Mouse (Mus musculus): Measurements from ENCODE around the gene Vasp.

Vasp gene

DNA sequence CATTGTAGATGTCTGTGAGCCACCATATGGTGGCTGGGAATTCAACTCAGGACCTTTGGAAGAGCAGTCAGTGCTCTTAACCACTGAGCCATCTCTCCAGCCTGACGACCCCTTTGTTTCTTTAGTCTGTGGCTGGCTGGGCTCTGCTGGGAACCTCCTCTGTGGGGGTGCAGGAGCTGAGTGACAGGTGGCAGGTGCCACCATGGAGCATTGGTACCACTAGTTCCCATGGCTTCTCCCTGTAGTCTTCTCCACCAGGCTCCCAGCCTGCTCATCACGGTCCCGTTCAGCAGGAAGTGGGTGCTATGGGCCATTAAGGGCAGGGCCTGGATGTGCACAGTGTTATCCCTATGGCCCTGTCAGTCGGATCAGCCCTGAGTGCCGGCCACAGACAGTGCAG, 37.0 kb downstream of the Vasp start:
- no peak for DNase-seq

DNA sequence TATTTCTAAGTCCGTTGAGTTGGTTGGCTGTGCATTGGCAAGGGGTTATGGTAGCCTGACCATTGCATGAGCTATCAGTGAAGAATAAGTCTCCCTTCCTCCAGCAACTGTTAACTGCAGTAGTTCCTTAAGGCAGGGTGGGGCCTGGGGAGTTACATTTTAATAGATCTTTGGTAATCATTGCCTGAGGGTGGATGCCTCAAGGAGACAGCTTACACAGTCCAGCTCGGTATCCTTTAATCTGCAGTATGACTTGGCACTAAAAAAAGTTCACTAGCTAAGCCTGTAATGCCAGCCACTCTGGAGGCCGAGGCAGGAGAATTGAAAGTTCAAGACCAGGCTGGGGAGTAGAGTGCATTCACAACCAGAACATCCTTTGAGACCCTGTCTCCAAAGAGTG, 39.8 kb downstream of the Vasp start:
- DNase-seq, result no peak

DNA sequence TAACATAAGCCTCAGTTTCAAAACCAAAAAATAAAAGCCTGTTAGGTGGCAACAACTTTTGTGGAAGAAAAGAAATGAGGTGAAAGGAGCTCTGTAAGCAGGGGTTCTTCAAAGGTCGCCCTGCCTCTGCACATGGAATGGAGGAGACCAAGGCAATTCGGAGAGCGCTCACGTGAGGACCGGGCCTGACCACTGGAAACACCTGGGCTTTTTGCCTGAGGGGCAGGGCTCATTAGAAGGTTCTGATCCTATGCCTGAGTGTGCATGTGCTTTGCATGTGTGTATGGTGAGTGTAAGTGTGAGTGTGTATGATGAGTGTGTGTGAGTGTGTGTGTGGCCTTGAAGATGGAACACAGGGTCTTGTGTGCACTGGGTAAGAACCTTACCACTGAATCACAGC, 40.7 kb downstream of the Vasp start:
- no peak for DNase-seq

DNA sequence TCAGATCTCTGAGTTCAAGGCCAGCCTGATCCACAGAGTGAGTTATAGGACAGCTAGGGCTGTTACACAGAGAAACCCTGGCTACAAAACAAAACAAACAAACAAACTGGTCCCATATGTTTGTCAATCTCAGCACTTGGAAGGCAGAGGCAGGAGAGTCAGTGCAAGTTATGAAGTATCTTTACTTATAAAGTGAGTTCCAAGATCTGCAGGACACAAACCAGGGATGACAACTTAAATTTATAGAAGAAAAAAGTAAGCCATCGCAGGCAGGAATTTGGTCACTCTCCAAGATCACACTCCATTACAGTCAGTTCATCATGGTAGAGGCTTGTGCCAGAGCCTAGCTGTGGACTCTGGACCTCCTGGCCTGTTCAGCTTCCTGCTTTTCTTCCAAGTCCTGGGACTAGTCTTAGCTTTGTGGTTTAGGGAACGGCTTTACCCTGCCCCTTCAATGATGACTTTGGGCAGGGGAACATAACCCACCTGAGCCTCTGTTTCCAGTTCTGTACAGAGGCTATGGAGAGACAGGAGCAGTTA, 41.5 kb downstream of the Vasp start:
- no peak for DNase-seq

DNA sequence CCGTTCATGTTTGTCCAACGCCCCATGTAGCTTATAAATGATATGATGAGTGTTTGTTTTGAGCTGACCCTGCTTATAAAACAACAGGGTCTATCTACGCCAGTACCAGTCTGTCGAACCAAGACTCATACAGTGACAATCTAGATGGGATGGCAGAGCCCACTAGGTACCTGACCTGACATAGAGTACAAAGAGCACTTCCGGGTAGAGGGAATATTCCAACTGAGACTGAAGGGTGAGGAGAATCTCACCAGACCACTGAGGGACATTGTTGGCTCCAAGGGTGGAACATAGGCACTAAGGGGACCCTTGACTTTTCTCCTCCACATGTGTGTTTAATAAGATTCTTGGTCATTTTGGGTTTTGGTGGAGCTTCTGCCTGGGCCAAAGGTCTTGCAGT, 42.2 kb downstream of the Vasp start:
- DNase-seq, result no peak

DNA sequence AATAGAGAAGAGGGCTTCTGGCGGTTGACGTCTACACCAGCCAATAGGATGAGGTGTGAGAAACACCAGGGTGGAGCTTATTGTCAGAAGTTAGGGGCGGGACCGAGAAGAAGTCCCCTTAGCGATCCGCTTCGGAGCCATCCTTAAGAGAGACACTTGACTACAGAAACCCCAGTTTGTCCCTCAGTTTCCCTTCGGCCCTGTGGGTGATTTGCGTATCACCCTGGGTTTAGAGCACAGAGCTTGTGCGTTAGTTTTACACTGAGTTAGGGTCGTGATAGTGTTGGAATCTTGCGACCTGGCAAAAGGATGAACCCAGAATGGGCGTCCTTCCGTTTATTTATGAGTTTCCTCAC, 42.8 kb downstream of the Vasp start:
- no peak for DNase-seq

DNA sequence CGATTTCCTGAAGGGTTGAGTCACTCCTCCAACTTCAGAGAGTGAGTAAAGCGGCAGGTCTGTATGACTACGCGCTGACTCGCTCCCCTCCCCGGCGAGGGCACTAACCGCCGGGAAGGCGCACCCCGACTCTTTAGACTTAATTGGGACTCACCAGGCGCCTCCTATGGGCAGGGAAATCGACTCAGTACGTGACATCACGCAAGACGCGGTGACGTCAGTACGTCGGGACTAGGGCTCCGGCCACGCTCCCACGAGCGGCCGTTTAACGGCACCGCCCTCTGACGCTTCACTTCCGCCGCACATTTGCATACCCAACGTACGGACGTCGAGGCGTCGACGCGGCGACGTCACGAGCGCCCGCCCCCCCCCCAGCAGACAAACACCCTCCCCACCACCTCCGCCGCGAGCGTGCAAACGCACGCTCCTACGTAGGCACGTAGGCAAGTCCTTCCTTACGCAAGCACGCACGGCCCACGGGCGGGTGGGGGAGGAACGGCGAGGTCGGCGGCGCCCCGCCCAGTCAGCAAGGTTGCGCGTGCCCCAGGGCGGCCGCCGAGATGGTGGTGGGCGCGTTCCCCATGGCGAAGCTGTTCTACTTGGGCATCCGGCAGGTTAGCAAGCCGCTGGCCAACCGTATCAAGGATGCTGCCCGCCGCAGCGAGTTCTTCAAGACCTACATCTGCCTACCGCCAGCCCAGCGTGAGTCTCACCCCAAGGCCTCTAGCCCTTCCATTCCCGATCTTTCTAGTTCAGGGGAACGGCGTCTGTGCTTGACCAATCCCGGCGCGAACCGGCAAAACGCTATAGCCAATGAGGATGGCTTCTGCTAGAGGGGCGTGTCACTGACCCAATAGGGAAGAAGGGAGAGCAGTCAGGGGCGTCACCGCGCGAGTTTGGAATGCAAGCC, 43.5 kb downstream of the Vasp start, which contains the start of gene Opa3:
Opa3 (plus strand) TSS at position 452 of the 910 bp plus-strand sequence.
- peak; percentile 97 for DNase-seq

DNA sequence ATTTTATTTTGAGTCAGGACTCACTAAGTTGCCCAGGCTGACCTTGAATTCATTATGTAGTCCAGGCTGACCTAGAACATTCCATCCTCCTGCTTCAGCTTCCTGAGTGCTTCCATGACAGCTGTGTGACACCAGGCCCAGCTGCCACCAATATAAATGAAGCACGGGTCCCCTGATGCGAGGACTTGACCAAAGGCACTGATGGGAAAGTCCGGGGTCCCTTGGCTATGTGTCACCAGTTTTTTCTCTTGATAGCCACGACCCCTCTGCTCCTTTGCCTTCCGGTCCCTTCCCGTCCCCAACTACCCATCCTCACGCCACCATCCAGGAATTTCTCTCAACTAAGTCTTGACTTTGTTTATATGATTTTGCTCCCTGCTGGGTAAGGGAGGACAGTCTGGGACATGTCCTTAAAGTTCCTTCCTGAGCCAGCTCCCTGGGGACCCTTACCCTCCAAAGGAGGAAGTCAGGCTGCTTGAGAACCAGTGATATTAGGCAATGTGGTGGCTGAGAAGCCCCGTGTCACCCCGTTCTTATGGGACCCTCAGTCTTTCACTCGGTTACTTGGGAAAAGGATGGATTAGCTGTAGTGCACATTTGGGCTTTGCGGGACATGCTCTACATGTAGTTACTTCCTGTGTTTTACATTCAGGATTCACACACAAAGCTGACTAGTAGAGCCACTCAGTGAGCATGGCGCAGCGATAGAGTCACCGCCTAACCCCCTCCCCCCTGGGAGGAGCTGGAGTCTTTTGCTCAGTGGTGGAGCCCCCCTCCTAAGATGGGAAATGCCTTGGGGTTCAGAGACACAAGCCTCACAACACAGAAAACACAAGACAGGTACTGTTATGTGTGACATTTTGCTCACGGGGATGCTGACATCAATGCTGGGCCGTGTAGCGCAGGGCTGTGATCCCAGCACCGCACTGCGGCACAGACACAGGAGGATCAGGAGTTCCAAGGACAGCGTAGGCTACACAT, 44.5 kb downstream of the Vasp start:
- peak; percentile 49 for DNase-seq

DNA sequence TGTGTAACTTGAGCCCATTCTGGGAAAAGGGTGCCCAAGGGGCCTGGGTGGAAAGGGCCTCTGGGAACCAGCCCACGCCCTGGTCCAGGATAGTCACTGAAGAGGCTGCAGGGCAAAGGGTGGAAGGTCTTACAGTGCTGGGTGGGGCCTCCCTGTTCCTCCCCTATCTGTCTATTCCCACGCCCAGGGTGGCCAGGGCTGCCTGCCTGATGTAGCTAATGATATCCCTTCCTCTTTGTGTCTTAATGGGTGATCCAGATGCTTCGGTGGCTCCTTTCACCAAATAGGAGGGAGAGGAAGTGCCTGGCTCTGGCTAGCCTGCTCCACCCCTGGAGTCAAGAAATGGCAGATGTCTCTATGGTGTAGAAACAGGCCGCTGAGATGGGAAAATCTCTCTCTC, 46.7 kb downstream of the Vasp start:
- DNase-seq, result no peak

DNA sequence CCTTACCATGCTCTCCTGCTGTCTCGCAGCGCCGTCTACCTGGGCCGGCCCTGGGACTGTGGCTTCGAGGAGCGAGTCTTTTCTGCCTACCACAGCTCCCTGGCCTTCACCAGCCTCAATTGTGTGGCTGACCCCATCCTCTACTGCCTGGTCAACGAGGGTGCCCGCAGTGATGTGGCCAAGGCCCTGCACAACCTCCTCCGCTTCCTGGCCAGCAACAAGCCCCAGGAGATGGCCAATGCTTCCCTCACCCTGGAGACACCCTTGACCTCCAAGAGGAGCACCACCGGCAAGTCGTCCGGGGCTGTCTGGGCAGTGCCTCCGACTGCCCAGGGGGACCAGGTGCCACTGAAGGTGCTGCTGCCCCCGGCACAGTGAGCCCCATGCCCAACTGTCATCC, 48.7 kb downstream of the Vasp start:
- no peak for DNase-seq

DNA sequence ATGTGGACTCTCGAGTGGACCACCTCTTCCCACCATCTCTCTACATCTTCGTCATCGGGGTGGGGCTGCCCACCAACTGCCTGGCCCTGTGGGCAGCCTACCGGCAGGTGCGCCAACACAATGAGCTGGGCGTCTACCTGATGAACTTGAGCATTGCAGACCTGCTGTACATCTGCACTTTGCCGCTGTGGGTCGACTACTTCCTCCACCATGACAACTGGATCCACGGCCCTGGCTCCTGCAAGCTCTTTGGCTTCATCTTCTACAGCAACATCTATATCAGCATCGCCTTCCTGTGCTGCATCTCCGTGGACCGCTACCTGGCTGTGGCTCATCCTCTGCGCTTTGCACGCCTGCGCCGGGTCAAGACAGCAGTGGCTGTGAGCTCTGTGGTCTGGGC, 49.4 kb downstream of the Vasp start:
- no peak for DNase-seq

DNA sequence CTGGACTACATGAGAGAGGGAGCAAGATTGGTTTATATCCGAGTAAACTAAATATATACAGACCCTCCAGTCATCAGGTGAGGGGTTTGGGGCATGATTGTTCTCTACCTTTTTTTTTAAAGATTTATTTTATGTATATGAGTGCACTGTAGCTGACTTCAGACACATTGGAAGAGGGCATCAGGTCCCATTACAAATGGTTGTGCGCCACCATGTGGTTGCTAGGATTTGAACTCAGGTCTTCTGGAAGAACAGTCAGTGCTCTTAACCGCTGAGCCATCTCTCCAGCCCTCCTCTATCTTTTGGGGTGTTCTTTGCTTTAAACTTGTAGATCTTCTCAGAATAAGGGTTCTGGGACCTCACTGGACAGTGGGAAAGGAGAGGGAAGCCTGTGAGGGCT, 51.6 kb downstream of the Vasp start:
- no peak for DNase-seq

DNA sequence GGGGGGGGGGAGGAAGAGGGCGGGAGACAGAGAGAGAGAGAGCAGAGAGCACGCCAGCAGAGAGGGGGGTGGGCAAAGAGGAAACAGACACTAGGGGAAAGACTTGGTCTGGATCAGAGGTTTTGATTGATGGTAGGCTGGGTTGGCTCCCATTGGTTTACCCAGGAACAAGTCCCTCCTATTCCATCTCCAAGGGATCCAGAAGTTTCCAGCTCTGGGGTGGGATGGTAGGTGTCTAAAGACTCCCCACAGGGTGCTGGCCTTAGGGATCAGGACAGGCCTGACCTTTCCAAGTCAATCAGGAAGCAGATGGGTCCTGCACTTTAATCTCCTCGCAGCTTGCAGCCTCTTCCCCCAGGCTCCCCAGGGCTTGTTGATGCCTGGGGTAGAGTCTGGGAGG, 53.7 kb downstream of the Vasp start:
- no peak for DNase-seq

DNA sequence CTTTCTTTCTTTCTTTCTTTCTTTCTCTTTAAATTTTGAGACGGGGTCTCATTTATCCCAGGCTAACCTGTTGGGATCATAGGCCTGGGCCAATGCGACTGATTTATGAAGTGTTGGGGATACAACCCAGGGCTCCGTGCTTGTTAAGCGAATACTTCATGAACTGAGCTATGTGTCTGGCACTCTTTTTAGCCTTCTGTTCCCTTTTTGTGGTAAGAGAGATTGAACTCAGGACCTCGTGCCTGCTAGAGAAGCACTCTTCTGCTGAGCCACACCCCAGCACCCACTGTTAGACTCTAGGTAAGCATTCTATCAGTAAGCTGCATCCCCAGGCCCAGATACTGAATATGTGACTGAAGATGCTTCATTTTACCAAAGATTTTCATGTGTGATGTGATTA, 54.1 kb downstream of the Vasp start:
- no peak for DNase-seq

DNA sequence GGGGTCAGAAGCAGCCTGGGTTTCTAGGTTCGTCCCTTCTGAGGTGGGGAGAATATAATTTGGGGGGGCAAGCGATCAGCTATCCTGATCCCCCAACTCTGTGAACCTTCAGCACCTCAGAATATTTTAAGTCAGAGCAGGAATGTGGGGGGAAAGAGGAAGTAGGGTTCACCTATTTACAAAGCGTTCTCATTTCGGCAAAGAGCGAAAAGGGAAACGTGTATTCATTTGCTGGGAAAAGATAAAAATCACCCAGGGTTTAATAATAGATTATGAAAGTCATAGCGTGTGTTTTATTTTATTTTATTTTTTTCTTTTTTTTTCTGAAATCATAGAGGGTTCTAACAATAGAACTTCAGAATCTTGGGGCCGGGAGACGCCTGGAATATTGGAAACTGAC, 56.7 kb downstream of the Vasp start:
- no peak for DNase-seq

DNA sequence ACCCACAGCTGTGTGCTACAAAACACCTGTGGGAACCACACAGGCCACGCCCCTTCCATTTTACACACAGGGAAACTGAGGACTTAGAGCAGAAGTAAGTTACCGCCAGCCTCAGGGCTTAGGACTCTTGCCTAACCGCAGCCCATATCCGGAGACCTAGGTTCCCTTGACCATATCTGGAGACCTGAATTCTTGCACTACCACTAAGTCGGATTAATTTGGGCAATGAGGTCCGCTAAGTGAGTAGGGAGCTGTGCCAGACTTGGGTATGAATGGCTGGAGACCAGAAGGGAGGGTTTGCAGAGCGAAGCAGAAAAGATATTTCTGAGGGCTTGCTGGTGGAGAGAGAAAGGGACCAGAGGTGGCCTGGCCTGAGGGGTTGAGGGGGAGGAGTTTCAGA, 57.2 kb downstream of the Vasp start:
- no peak for DNase-seq

DNA sequence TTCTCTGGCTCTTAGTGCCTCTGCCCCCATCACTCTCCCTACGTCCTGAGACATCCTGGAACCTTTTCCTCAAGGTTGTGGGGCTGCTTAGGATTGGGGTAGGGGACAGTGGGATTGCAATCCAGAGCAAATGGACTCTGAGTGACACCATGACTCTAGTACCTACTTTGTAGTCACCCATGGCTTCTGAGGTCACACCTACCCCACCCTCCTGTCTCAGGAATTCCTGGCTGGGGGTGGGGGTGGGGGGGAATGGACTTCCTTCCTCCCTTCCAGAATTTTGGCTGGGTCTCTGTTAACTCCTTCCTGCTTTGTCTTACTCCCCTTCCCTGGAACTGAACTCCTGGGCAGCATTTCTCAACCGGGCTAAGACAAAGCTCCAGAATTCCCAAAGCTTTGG, 58.2 kb downstream of the Vasp start:
- no peak for DNase-seq

DNA sequence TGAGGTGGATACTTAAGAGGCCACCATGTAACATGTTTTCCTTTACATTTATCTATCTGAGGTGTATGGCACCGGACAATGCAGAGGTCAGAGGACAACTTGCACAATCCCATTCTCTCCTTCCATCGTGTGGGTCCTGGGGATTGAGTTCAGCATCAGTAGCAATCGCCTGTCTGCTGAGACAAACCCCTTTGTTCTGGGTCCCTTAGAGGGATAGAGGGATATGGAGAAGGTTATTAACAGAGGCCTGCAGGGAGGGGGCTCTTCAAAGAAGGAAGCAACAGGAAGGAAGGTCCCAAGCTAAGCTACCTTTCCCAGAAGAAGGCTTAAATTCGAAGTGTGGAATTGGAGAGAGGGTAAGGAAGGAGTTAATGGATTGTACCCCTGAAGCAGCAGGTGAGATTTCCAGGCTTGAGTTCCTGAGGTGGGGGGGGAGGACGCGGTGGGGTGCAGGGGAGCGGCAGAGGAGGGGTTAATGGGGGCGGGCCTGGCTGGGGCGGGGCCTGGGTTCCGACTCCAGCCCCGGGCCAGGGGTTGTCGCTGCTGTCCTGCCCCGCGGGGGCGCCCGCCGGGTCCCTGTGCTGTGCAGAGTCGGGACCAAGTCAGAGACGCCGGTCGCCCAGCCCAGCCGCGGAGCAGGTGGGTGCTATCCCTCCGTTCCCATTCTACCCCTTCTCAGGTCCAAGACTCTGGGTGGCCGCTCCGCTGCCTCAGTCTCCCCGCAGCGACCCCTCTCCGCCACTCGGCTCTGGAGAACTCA, 59.4 kb downstream of the Vasp start, which contains the start of gene Gpr4:
Gpr4 (plus strand) TSS at position 543 of the 760 bp plus-strand sequence.
- DNase-seq, result peak; percentile 42

DNA sequence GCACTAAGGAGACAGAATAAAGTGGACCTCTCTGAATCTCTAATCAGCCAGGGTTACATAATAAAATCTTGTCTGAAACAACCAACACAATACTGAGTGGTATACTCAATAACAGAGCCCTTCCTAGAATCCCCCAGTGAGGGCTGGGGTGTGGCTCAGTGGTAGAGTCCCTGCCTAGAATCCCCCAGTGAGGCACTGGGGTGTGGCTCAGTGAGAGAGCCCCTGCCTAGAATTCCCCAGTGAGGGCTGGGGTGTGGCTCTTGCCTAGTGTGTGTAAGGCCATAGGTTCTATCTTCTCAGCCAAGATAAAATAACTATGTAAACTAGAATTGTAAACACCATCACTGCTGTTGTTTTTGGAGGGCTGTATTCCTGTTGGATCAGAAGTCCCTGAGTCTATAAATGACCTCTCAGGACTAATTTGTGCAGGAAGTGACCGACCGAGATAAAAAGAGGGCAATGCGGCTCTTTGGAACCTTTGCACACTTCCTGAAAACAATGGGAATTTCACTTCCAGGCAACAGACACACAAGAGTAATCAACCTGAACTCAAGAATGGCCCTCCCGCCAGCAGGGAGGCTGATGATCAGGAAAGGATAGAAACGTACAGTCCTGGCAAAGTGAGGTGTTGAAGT, 60.5 kb downstream of the Vasp start:
- DNase-seq, result no peak

DNA sequence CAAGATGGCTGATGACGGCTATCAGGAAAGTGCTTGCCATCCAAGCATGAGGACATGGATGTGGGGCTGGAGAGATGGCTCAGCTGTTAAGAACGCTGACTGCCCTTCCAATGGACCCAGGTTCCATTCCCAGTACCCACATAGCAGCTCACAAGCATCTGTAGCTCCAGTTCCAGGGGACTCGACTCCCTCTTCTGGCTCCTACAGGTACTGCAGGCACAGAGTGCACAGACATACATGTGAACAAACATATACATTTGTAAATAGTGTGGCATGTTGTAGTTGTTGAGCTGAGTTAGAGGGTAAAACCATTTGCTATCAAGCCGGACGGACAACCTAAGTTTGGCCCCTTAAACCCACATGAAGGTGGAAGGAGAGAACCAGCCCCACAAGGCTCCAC, 61.6 kb downstream of the Vasp start:
- DNase-seq, result no peak

DNA sequence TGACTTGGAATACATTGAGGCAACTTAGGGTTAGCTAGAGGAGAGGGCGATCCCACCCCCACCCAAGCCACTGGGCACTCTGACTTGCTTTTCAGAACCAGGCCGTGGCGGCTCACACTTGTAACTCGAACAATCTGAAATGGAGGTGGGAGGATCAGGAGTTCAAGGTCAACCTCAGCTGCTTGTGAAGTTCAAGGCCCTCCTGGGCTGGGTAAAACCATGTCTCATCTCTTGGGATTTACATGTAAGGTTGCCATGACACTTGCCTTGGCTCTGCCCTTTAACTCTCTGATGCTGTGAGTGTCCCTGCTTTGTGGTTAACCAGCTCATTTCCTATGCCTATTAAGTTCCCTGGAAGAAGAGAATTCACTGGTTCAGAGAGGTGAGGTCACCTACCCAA, 62.1 kb downstream of the Vasp start:
- DNase-seq, result no peak

DNA sequence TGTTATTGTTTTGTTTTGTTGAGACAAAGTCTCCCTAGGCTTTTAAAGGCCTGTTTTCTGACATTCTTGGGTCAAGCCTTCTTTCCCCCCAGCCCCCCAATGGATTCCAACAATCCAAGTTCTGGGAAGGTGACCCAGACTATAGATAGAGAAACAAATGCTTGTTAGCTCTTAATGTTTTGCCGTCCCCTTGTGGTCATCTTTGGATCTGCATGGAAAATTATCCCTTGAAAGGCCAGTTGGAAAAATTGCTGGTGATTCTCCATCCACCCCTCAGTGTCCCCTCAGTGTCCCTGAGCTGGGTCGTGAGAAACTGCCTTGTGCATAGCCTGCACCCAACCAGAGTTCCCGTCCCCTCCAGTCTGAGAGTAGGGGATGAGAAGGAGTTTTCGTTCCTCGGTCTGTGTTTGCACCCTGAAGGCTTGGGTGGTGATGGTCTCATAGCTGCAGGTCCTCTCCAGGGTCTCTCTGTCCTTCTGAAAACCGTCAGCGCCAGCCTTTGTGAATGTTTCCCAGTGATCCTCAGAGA, 62.6 kb downstream of the Vasp start:
- peak; percentile 61 for DNase-seq

Measured in right cerebral cortex, postnatal 4 days (tissue).